ENCODE assay signal across 24 mouse cellular contexts in genomic region chr10:61944386-61944785, GRCm38 (mm10). TPM values are rescaled to one million over a fixed set of nuclear protein-coding genes. Genes with fewer than 3 reads are reported as not detected.
A peak's percentile ranks its signal among the peaks of the same experiment; 100 is the strongest.
DNase-seq lines count a peak whose midpoint lies in the region; ATAC-seq and TF ChIP-seq lines count a peak whose summit lies in the region.
"Had no signal": no experiment of that assay in that cellular context is flagged by ENCODE, and none has a peak within 500 bp of the region (broad histone marks: within the 10 kb centered on the region; RNA-seq: fewer than 3 reads in every experiment).

No protein-coding gene starts in this region.

- H3K4me3 ChIP-seq in C2C12 (ENCODE audit: insufficient read depth, poor library complexity, severe bottlenecking), result no peak overlapping the region
- H3K4me3 ChIP-seq: embryonic facial prominence, embryonic 13.5 days; embryonic facial prominence, embryonic 15.5 days; erythroblast, embryonic 14.5 days; forebrain, embryonic 10.5 days; forebrain, embryonic 12.5 days had no signal

- DNase-seq in frontal cortex, postnatal 36 days (ENCODE audit: low spot score in 2 of 2), result no peak
- peak; percentile 32 for DNase-seq in NIH3T3 (ENCODE audit: low read depth)
- DNase-seq in cerebellum, adult 18-20 months, result no peak
- no peak for DNase-seq in c-Kit-positive CD71-positive TER-119-positive erythroid progenitor cells, embryonic 14.5 days (ENCODE audit: low spot score)
- no peak for DNase-seq in kidney, adult 9 months
- DNase-seq: adrenal gland, adult 2 months; adrenal gland, postnatal 10 days; adrenal gland, postnatal 25 days; B cell, adult 2 months; cerebellum, adult 11 months; cerebellum, adult 2 months; cerebellum, adult 9-11 months; cerebellum, postnatal 14 days; cerebellum, postnatal 36 days; embryo, embryonic 11 days had no signal

- no peaks in the 10 kb centered on the region for H3K36me3 ChIP-seq in C2C12 (ENCODE audit: control insufficient read depth, insufficient read depth)
- H3K36me3 ChIP-seq: embryonic facial prominence, embryonic 13.5 days; embryonic facial prominence, embryonic 15.5 days; forebrain, embryonic 10.5 days; forebrain, embryonic 12.5 days had no signal

- no peaks in the 10 kb centered on the region for H3K79me2 ChIP-seq in C2C12 (ENCODE audit: control insufficient read depth, insufficient read depth)

- no peak overlapping the region for H3ac ChIP-seq in C2C12 (ENCODE audit: control insufficient read depth, insufficient read length, low read depth)

- peak; percentile 50; the same call in 1 of the 2 replicates for ATAC-seq in frontal cortex, adult (ENCODE audit: low TSS enrichment)
- ATAC-seq: forebrain, embryonic 14.5 days; forebrain, embryonic 16.5 days had no signal

- no peaks in the 10 kb centered on the region for H3K79me3 ChIP-seq in C2C12 (ENCODE audit: low read depth)

- no peaks in the 10 kb centered on the region for H3K27me3 ChIP-seq in C2C12 (ENCODE audit: control insufficient read depth, insufficient read depth, insufficient read length)
- H3K27me3 ChIP-seq: embryonic facial prominence, embryonic 13.5 days; embryonic facial prominence, embryonic 15.5 days had no signal

- TF ChIP-seq CTCF in C2C12 (IDR thresholded peaks at IDR 0.05; ENCODE audit: control insufficient read depth, insufficient read depth, insufficient read length), result no peak

TF ChIP-seq in C2C12, 6 proteins besides CTCF, POLR2A, EP300 and RAD21:
- TF ChIP-seq USF1 (IDR thresholded peaks at IDR 0.05; ENCODE audit: low read depth) (no peak), MYOD1 (IDR thresholded peaks at IDR 0.05; ENCODE audit: control insufficient read depth, insufficient read length, low read depth) (no peak), FOSL1 (IDR thresholded peaks at IDR 0.05; ENCODE audit: insufficient read depth, low read length, poor library complexity, severe bottlenecking) (peak; percentile 16), MYOG (IDR thresholded peaks at IDR 0.05; ENCODE audit: control insufficient read depth, extremely low read depth, insufficient read length) (no peak), MAX (IDR thresholded peaks at IDR 0.05) (peak; percentile 26), CEBPB (IDR thresholded peaks at IDR 0.05; ENCODE audit: low read depth) (no peak)

RNA-seq across cellular contexts. Expression of gene Col13a1, which starts 34.5 kb away (rescaled TPM):
- polyA plus RNA-seq in C2C12 (2012; fragmentation: generic; extraction: Trizol), result not detected
